Mouse (Mus musculus) hindlimb bud, embryonic 11.5 days (tissue): Measurements from ENCODE around the gene Cacnb4.

Experiments used
- DNase-seq: peaks from one replicate; pipeline ENCODE4 v3.0.0-alpha.2; 2012; ENCODE audit warnings: low read depth, low spot score; ENCODE audit errors: extremely low spot score

Gene Cacnb4

GRCm38 (mm10) chr2:52676023-52676912 is at the start of gene Cacnb4:
Gene Cacnb4 (minus strand): TSS chr2:52676831.
- no peak for DNase-seq

- DNase-seq: no peak
These were observed 43.8 kb upstream of the Cacnb4 start for GRCm38 (mm10) chr2:52720231-52721025.

GRCm38 (mm10) chr2:52717076-52717475 is 40.4 kb upstream of the Cacnb4 start:
- DNase-seq: no peak

- DNase-seq: no peak
These were observed 38.9 kb upstream of the Cacnb4 start for GRCm38 (mm10) chr2:52715538-52715937.

- no peak for DNase-seq
These were observed 37.5 kb upstream of the Cacnb4 start for GRCm38 (mm10) chr2:52714111-52714510.

- DNase-seq: no peak
These were observed 34.2 kb upstream of the Cacnb4 start for GRCm38 (mm10) chr2:52710804-52711203.

- no peak for DNase-seq
These were observed 32.8 kb upstream of the Cacnb4 start for GRCm38 (mm10) chr2:52709417-52709816.

- DNase-seq: no peak
These were observed 24.9 kb upstream of the Cacnb4 start for GRCm38 (mm10) chr2:52701368-52702036.

GRCm38 (mm10) chr2:52700352-52700751 is 23.7 kb upstream of the Cacnb4 start:
- no peak for DNase-seq

- DNase-seq: no peak
These were observed 18.0 kb upstream of the Cacnb4 start for GRCm38 (mm10) chr2:52694604-52695003.

- DNase-seq: no peak
These were observed 15.1 kb upstream of the Cacnb4 start for GRCm38 (mm10) chr2:52691745-52692144.

- no peak for DNase-seq
These were observed 10.0 kb upstream of the Cacnb4 start for GRCm38 (mm10) chr2:52686601-52687000.

- DNase-seq: no peak
These were observed 958 bp upstream of the Cacnb4 start for GRCm38 (mm10) chr2:52677589-52677988.

- DNase-seq: no peak
These were observed 277 bp upstream of the Cacnb4 start for GRCm38 (mm10) chr2:52676913-52677303.

GRCm38 (mm10) chr2:52675278-52675987 is 1.2 kb downstream of the Cacnb4 start:
- no peak for DNase-seq

GRCm38 (mm10) chr2:52674886-52675277 is 1.7 kb downstream of the Cacnb4 start:
- peak; percentile 24 for DNase-seq

- DNase-seq: no peak
These were observed 3.5 kb downstream of the Cacnb4 start for GRCm38 (mm10) chr2:52673172-52673571.

- DNase-seq: no peak
These were observed 5.9 kb downstream of the Cacnb4 start for GRCm38 (mm10) chr2:52670733-52671132.

- DNase-seq: no peak
These were observed 8.2 kb downstream of the Cacnb4 start for GRCm38 (mm10) chr2:52668480-52668879.

- no peak for DNase-seq
These were observed 19.9 kb downstream of the Cacnb4 start for GRCm38 (mm10) chr2:52656722-52657121.

GRCm38 (mm10) chr2:52654541-52654940 is 22.1 kb downstream of the Cacnb4 start:
- no peak for DNase-seq
